Mouse (Mus musculus) megakaryocyte, embryonic 14.5 days (primary cell): ENCODE data around the gene Plekha4.

Experiments used
- FLI1 ChIP-seq: IDR thresholded peaks from 2 replicates; pipeline ENCODE4 v1.6.1; 2012; ENCODE audit warnings: low read length, inconsistent platforms, mixed read lengths
- GATA1 ChIP-seq: IDR thresholded peaks from 3 replicates; pipeline ENCODE4 v1.6.1; 2012; ENCODE audit warnings: mixed read lengths, low read length, inconsistent platforms, borderline replicate concordance

GRCm38 (mm10) chr7:45567112-45567779, 41.1 kb downstream of the Plekha4 start:
- TF ChIP-seq GATA1 (no peak), FLI1 (no peak)
